Mouse (Mus musculus) liver, embryonic 12.5 days (tissue): Measurements from ENCODE around the gene Cmtm3. TPM values are rescaled to one million over a fixed set of nuclear protein-coding genes. Genes with fewer than 3 reads are reported as not detected.
"Not testable (repeated sequence)": the region's sequence is repeated elsewhere in the genome, so short reads cannot be mapped to it uniquely, and the experiment has no call there.

Experiments used
- ATAC-seq: fragments of 200-750 bp; cut with Nextera tagmentation; 2 replicates; pipeline ENCODE4 v1.8.0; 2017; ENCODE audit warnings: moderate number of reproducible peaks, mild to moderate bottlenecking, moderate library complexity
- H3K27ac ChIP-seq: fragments of 300-500 bp; sonication (generic); 2 replicates; pipeline ENCODE4 v1.5.1; 2016; ENCODE audit warnings: mild to moderate bottlenecking
- H3K27me3 ChIP-seq: fragments of 300-500 bp; sonication (generic); replicated peaks from 2 replicates; pipeline ENCODE4 v1.6.1; 2016; ENCODE audit warnings: mild to moderate bottlenecking, moderate library complexity
- H3K36me3 ChIP-seq: fragments of 300-500 bp; sonication (generic); 2 replicates; pipeline ENCODE4 v1.6.1; 2016; ENCODE audit warnings: mild to moderate bottlenecking, moderate library complexity
- H3K4me1 ChIP-seq: fragments of 300-500 bp; sonication (generic); 2 replicates; pipeline ENCODE4 v1.6.1; 2016
- H3K4me2 ChIP-seq: fragments of 300-500 bp; sonication (generic); 2 replicates; pipeline ENCODE4 v1.6.1; 2016; ENCODE audit warnings: mild to moderate bottlenecking, moderate library complexity
- H3K4me3 ChIP-seq: fragments of 300-500 bp; sonication (generic); 2 replicates; pipeline ENCODE4 v1.5.1; 2016; ENCODE audit warnings: mild to moderate bottlenecking, moderate library complexity
- H3K9ac ChIP-seq: fragments of 300-500 bp; sonication (generic); 2 replicates; pipeline ENCODE4 v1.6.1; 2016; ENCODE audit warnings: mild to moderate bottlenecking, moderate library complexity
- H3K9me3 ChIP-seq: fragments of 300-500 bp; sonication (generic); replicated peaks from 2 replicates; pipeline ENCODE4 v1.6.1; 2016; ENCODE audit warnings: mild to moderate bottlenecking, moderate library complexity
- WGBS: fragments of 180-500 bp; shearing (Covaris S2); methylation state at CpG from one replicate; pipeline ENCODE4 v1.1.7; 2016; ENCODE audit not compliant: insufficient replicate concordance; 5-methylcytosine and 5-hydroxymethylcytosine counted together
- polyA plus RNA-seq: library from polyadenylated mRNA; unstranded; fragments of >200 nt; fragmentation: Nextera tagmentation; extraction: Ambion mirVana; gene quantifications from 2 replicates; pipeline ENCODE4 v1.2.1, GENCODE M21; 2016

The Cmtm3 gene
- polyA plus RNA-seq: 34.5 and 34.8 TPM in 2 replicates

DNA sequence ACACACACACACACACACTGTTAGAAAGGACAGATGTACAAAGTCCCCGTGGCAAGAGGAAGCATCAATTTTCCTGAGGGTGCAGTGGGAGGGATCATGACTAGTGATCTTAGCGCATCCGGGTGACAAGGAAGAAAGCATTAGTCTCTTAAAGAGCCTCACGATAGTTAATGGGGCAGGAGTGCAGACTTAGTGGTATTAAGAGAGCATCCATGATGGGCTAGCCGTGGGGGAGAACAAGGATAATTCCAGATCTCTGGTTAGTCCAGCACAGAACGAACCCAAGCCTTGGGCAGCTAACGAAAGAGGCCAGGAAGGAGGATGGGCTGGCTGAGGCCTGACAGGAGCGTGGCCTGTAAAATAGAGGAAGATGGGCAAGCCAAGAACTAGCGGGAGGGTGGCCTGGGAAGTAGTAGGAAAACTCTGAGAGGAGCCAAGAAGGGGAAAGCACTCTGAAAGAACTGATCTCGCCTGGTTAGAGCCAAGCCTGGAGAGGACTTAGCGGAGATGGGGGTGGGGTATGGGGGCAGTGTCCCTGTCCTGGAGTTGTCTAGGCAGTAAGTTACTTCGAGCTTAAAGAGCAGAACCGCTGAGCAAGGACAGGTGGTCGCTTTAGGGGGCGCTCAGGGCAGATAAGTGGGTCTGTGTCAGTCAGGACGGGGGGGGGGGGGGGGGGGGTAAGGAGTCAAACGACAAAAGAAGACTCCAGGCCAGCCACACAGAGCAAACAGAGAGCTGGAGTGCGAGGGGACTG, at the start of gene Cmtm3:
Cmtm3 (plus strand) TSS at position 182 of the 754 bp plus-strand sequence.
- peaks cover 16% of the 10 kb centered on the region for H3K27me3 ChIP-seq
- 0 out of 2 replicates have a peak, but pooled peaks cover 3% of the 10 kb centered on the region for H3K36me3 ChIP-seq
- H3K27ac ChIP-seq: peak within 1 kb of the TSS; percentile 25
- H3K4me3 ChIP-seq: peak within 1 kb of the TSS; percentile 62
- peak within 1 kb of the TSS; percentile 84 for H3K4me2 ChIP-seq
- ATAC-seq: no peak
- H3K9ac ChIP-seq: peak within 1 kb of the TSS; percentile 73
- no peaks in the 10 kb centered on the region for H3K9me3 ChIP-seq
- peaks cover 23% of the 10 kb centered on the region for H3K4me1 ChIP-seq
- WGBS: 24% methylated on average over 18 of the region's 18 CpGs

DNA sequence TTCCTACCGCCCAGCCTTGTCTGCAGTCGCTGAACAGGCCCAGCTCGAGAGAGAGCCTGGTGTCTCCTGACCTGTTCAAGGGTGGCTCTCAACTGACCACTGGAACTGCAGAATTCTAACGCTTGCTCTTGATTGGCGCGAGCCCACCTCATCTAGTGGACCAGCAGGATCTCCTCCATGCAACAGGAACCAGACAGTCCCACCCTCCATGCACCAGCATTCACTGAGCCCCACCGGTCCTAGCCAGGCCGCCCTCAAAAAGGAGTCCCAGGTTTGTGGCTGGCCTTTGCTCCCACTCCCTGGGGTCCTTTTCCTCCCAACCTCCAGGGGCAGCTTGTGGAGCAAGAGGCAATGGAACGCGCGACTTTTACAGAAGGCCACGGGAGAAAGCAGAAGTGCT, 46.1 kb upstream of the Cmtm3 start, which contains the start of gene Cmtm2a:
Cmtm2a (minus strand) TSS at position 101 of the 400 bp plus-strand sequence.
- not testable (repeated sequence) for H3K27ac ChIP-seq, H3K9ac ChIP-seq, H3K4me2 ChIP-seq, H3K36me3 ChIP-seq, H3K9me3 ChIP-seq, H3K4me1 ChIP-seq, H3K4me3 ChIP-seq, H3K27me3 ChIP-seq, ATAC-seq
- WGBS: 65% methylated on average over 12 of the region's 12 CpGs

DNA sequence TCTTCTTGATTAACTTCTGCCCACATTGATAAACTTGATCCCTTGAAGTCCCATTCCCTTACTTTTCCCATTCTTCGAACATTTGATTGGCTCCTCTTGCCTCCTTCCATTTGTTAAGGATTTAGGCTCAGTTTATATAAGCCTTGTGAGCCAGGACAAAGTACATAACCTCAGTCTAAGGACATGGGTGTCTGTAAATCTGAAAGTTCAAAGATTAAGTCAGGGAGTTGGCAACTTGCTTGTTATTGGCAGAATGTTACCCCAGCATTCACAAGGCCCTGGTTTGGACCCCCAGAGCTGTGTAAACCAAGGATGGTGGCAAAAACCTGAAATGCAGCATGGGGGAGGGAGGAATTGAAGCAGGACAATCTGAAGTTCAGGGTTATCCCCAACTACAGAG, 44.8 kb upstream of the Cmtm3 start:
- Histone ChIP-seq H3K27me3 (no peaks in the 10 kb centered on the region; the same call in 1 of the 2 replicates), H3K9me3 (no peaks in the 10 kb centered on the region), H3K27ac (no peak overlapping the region), H3K36me3 (no peaks in the 10 kb centered on the region), H3K9ac (no peak overlapping the region), H3K4me3 (no peak overlapping the region), H3K4me2 (no peak overlapping the region), H3K4me1 (peaks cover 3% of the 10 kb centered on the region; the same call in 1 of the 2 replicates)
- ATAC-seq: no peak
- WGBS: 55% methylated on average over 1 of the region's 1 CpGs

DNA sequence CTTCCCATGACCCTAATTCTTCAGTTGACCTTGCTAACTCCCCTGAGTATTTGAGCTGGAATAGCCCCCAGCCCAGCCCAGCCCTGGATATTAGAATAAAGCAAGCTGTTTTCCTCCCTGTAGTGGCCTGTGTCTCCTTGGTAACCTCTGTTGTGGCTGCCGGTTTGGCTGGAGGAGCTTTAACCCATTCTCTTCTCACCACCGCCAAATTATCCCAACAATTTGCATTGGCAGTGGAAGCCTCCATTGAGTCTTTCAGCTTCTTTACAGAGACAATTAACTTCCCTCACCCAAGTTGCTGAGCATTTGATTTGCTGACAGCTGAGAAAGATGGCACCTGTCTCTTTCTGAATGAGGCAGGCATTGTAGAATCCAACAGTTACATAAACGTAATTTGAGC, 37.6 kb upstream of the Cmtm3 start:
- H3K27me3 ChIP-seq, H3K4me3 ChIP-seq, H3K36me3 ChIP-seq, ATAC-seq, H3K4me1 ChIP-seq, H3K9me3 ChIP-seq, H3K27ac ChIP-seq, H3K4me2 ChIP-seq, H3K9ac ChIP-seq: not testable (repeated sequence)
- 40% methylated on average over 3 of the region's 3 CpGs for WGBS

DNA sequence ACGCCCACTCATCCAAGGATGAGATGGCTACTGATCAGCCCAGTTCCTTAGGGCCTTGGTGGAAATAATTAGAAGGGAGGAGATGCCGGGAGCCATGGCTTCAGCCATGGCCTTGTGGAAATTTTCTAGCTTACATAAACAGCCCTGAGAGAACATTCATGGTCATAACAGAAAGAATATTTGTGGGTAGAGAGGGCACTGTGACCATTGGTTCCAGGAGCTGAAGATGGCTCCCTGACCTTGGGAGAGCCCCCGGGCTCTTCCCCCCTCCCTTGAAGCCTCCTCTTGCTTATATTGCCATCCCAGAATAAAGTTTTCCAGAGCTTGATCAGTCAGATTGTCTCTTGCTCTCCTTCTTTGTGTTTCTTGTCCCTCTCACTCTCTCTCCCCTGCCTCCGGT, 36.7 kb upstream of the Cmtm3 start:
- H3K36me3 ChIP-seq, H3K27ac ChIP-seq, H3K4me2 ChIP-seq, H3K9me3 ChIP-seq, H3K4me1 ChIP-seq, ATAC-seq, H3K27me3 ChIP-seq, H3K9ac ChIP-seq, H3K4me3 ChIP-seq: not testable (repeated sequence)
- 79% methylated on average over 4 of the region's 4 CpGs for WGBS

DNA sequence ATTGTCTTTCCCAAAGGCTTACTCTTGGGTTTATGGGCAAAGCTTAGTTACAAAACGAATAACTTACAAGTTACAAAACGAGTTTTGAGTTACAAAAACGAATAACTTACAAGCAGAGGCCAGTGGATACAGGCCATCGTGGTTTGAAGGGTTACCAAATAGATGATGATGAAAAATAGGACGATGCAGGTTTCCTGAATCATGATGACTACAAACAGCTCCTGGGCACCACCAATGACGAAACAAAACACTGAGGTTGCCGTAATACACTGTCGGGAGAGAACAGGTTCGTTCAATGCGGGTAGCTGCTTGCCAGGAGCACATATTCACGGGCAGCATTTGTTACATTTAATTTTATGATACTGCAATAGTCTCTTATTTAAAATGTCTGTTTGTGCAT, 34.2 kb upstream of the Cmtm3 start:
- Histone ChIP-seq H3K36me3 (no peaks in the 10 kb centered on the region), H3K9me3 (no peaks in the 10 kb centered on the region), H3K4me2 (no peak overlapping the region), H3K27ac (no peak overlapping the region), H3K9ac (no peak overlapping the region), H3K4me3 (no peak overlapping the region), H3K4me1 (peaks cover 5% of the 10 kb centered on the region; the same call in 1 of the 2 replicates), H3K27me3 (no peaks in the 10 kb centered on the region)
- ATAC-seq: no peak
- 73% methylated on average over 11 of the region's 11 CpGs for WGBS

DNA sequence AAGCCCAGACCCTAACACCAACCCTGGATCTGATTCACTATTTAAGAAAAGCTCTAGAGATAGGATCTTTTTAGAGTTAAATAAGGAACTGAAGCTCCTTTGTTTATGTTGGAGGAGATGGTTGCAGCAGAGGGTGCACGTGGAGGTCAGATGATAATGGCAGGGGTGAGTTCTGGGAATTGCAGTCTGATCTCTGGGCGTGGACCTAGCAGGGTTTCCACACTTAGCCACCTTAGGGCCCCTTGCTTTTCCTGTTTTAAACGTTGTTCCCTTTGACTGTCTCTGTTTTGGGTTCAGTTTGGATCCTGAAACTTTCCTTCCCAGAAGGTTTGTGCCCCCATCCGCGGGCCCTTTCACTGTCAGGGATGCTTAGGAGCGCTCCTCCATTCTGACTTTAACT, 30.9 kb upstream of the Cmtm3 start:
- 40% methylated on average over 6 of the region's 6 CpGs for WGBS
- ATAC-seq: peak; percentile 51; the same call in 1 of the 2 replicates

DNA sequence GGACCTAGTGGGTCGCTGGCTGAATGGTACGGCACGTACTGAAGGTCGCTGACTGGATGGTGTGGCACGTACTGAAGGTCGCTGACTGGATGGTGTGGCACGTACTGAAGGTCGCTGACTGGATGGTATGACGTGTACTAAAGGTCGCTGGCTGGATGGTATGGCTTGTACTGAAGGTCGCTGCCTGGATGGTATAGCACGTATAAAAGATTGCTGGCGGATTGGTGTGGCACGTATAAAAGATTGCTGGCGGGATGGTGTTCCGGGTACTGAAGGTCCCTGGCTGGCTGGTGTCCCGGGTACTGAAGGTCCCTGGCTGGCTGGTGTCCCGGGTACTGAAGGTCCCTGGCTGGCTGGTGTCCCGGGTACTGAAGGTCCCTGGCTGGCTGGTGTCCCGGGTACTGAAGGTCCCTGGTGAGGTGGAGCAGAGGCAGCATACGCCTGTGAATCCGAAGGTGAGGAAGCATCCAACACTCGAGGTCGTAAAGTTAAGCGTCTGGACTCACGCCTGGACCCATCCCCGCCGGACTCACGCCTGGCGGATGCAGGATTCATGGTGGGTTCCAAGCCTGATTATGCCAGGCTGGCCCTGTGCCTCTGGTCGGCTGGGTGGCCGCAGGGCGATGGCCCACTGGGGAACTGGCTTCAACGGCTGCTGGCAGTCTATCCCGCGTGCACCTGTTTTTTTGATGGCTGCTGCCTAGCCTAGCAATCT, 29.6 kb upstream of the Cmtm3 start, which contains the start of the genes Gm45711 and Cmtm1:
Gm45711 (minus strand) TSS at position 641 of the 715 bp plus-strand sequence.
Cmtm1 (minus strand) TSS at position 705 of the 715 bp plus-strand sequence.
- H3K9me3 ChIP-seq, H3K27ac ChIP-seq, H3K36me3 ChIP-seq, H3K4me3 ChIP-seq, ATAC-seq, H3K9ac ChIP-seq, H3K4me1 ChIP-seq, H3K27me3 ChIP-seq, H3K4me2 ChIP-seq: not testable (repeated sequence)
- 71% methylated on average over 36 of the region's 36 CpGs for WGBS

More for the DNA sequence above, 30.9 kb upstream of the Cmtm3 start:
- not testable (repeated sequence) for H3K36me3 ChIP-seq, H3K9ac ChIP-seq, H3K27ac ChIP-seq, H3K4me3 ChIP-seq, H3K4me1 ChIP-seq, H3K9me3 ChIP-seq, H3K4me2 ChIP-seq, H3K27me3 ChIP-seq

DNA sequence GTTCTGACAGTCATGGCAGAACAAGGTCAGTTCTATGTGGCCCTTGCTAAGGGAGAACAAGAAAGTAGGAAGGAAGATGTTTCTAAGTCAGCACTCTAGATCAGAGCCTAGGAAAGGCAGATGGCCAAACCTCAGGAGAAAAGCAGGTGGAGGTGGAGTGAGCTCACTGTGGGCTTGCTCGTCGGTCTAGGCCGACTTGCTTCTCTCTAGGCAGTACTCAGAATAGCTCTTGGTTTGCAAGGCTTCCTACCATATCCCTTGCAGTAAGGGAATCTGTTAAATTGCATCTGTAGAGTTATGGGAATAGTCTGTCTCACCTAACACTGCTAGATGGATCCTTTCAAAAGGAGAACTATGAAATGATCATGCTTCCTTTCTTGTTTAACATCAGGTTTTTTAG, 27.2 kb upstream of the Cmtm3 start:
- not testable (repeated sequence) for ATAC-seq, H3K9me3 ChIP-seq, H3K4me3 ChIP-seq, H3K27ac ChIP-seq, H3K27me3 ChIP-seq, H3K4me2 ChIP-seq, H3K36me3 ChIP-seq, H3K4me1 ChIP-seq, H3K9ac ChIP-seq
- 71% methylated on average over 3 of the region's 3 CpGs for WGBS

DNA sequence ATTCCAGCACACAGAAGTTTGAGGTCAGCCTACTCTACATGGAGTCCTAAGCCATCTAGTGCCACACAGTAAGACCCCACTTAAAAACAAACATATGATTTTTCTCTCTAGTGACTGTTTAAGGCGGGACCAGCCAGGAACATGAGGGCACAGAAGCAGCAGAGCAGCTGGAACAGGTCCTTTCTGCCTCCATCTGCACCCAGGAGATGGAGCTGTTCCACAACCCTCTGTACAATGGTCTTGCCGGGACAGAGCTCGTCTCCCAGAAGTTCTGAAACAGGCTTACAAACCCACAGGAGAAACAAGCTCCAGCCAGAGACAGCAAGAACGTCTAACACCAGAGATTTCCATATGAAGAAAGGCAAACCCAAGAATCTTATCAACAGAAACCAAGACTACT, 25.9 kb upstream of the Cmtm3 start:
- no peaks in the 10 kb centered on the region for H3K9me3 ChIP-seq
- no peaks in the 10 kb centered on the region for H3K36me3 ChIP-seq

DNA sequence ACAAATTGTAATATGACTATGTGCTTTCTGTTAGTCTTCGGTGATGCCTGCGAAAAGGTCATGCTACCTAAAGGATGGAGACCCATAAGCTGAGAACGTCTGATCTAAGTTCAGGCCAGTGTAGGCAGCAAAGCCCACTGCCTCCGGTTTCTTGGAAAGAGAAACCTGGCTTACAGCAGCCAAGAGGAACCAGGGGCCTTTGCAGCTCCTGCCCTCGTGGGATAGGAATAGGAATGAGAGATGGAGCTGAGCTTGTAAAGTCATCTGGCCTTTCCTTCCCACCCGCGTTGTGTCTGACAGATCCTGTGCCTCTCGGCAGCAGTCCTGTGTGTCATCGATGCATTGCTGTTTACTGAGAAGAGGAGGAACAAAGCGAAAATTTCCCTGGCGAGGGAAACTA, 17.9 kb upstream of the Cmtm3 start, which contains the start of gene Gm11020:
Gm11020 (plus strand) TSS at position 301 of the 400 bp plus-strand sequence.
- H3K27ac ChIP-seq, H3K4me3 ChIP-seq, H3K4me1 ChIP-seq, ATAC-seq, H3K4me2 ChIP-seq, H3K9ac ChIP-seq, H3K36me3 ChIP-seq, H3K9me3 ChIP-seq, H3K27me3 ChIP-seq: not testable (repeated sequence)
- 69% methylated on average over 11 of the region's 11 CpGs for WGBS

More for the DNA sequence above, 25.9 kb upstream of the Cmtm3 start:
- no peak overlapping the region for H3K4me2 ChIP-seq
- no peak for ATAC-seq
- H3K4me3 ChIP-seq: no peak overlapping the region
- WGBS: 52% methylated on average over 4 of the region's 4 CpGs
- 0 out of 2 replicates have a peak, but pooled peaks cover 3% of the 10 kb centered on the region for H3K27me3 ChIP-seq
- H3K27ac ChIP-seq: no peak overlapping the region
- H3K4me1 ChIP-seq: peaks cover 3% of the 10 kb centered on the region; the same call in 1 of the 2 replicates
- no peak overlapping the region for H3K9ac ChIP-seq

DNA sequence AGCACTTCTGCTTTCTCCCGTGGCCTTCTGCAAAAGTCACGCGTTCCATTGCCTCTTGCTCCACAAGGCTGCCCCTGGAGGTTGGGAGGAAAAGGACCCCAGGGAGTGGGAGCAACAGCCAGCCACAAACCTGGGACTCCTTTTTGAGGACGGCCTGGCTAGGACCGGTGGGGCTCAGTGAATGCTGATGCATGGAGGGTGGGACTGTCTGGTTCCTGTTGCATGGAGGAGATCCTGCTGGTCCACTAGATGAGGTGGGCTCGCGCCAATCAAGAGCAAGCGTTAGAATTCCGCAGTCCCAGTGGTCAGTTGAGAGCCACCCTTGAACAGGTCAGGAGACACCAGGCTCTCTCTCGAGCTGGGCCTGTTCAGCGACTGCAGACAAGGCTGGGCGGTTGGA, 17.3 kb upstream of the Cmtm3 start, which contains the start of gene Cmtm2b:
Cmtm2b (plus strand) TSS at position 301 of the 400 bp plus-strand sequence.
- H3K9ac ChIP-seq, H3K36me3 ChIP-seq, H3K9me3 ChIP-seq, H3K4me3 ChIP-seq, ATAC-seq, H3K4me2 ChIP-seq, H3K27me3 ChIP-seq, H3K27ac ChIP-seq, H3K4me1 ChIP-seq: not testable (repeated sequence)
- WGBS: 68% methylated on average over 12 of the region's 12 CpGs
